Mouse (Mus musculus) layer of hippocampus, adult 11-12 months (tissue): Measurements from ENCODE around the gene Srbd1.

Experiments
- DNase-seq: peaks from one replicate; pipeline ENCODE4 v3.0.0; 2022; ENCODE audit warnings: low spot score

Gene Srbd1

DNA sequence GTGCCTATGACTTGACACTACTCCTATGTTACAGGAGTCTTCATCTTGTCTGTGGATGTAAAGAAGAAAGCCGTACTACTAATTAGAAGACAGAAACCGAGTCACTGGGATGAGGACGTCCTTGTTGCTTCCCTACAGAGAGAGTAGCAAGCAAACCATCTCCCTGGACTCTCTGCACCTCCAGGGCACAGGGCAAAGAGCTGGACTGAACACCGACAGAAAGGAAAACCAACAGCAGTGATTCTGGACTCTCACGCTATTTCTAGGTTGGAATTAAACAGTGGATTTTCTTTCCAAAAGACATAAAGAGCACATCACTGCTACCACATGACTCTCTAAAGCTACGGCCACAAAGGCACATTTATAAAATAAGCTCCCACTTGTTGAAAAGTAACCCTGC, 110.3 kb downstream of the Srbd1 start:
- no peak for DNase-seq

DNA sequence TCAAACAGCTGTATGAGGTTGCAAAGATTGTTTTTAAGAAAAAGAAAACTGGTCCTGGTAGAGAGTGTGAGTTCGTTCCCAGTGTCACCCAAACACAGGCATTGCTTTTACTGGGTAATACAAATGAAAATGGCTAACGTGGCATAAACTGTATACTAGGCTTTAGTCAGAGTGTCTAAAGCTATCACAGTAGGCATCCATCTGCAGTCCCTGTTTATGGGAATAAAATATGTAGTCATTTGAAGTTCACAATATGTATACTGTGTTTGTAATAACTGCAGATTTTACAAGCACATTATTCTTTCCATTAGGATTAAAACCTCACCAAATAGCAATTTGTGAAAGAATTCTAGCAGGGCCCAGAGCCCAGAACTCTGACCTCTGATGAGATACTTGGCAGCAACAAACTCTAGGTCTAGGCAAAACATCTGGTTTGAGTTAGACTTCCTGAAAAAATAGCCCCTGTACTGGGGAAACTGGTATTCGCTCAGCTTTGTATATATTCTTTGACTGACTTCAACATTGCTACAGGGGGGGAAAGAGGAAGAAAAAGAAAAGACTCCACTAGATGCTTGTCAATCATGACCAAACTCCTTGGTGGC, 112.8 kb downstream of the Srbd1 start:
- no peak for DNase-seq

DNA sequence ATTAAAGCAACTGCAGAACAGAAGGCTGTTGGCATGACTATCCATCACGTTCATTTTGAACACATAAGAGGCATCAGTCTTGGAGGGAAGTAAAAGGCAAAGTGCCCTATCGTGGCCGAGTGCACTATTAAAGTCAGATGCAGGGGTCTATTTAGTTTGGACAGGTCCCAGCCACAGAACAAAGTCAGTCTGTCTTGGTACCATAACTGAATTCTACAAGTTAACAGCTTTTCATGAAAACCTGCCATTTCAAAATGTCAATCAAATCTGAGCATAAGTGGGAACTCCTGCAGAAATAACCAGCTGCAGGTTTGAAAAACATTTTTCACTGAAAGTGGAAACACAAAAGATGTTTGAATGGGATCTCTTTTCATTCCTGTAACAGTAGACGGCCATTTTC, 115.0 kb downstream of the Srbd1 start:
- DNase-seq = no peak

DNA sequence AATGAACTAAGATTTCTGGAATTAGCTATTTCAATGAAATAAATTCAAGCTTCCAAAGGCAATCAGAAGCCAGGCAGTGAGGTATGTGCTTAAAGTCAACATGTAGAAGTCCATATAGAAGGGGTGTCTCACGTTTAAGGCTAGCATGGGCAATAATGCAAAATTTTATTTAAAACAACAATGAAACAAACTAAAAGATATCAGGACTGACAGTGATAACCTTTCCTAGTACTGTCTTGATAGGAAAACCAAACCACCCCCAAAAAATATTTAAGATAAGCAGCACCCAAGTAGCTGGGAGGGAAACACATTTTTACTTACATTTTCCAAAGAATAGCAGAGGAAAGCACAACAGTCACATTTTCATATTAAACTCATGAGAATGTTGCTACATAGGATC, 115.8 kb downstream of the Srbd1 start:
- no peak for DNase-seq

DNA sequence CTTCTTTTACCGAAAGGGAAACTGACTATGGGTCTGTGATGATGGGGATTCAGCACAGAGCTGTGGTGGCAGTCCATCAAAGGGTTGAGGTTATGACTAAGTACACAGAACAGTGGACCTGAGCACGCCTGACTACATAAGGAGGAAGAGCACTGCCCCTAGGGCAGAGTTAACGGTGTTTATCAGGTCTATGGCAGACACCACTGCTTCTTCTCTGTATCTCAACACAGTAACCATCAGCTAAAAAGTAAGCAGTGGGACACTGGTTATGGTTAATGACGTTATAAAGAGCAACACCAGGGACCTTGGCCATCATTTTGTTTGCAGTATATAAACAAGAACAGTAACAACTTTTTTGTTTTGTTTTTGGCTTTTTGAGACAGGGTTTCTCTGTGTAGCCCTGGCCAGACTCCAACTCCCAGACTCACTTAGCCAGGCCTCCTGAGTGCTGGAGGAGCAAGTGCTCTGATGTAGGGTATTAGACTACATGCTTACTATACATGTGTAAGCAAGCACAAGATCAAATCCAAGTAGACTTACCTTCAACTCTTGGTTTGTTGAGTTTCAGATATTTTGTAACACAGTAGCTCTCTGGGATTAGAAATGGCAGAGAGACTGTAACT, 117.3 kb downstream of the Srbd1 start:
- DNase-seq = no peak

DNA sequence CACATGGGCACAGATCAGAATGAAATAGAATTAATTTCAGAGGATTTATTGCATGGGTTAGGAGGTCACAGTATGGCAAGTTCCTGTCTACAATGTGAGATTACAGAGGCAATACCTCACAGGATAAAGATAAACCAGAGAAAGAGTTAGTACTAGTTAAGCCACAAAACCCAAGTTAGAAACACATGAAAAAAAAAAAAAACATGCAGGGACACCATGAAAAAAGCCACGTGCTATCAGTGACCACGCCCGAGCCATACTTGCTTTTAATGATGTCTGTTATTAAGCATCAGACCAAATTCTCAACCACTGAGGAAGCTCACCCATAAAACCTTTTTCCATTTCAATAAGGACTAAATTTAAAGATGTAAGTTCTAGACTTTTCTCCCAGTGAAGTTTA, 120.4 kb downstream of the Srbd1 start:
- DNase-seq = no peak

DNA sequence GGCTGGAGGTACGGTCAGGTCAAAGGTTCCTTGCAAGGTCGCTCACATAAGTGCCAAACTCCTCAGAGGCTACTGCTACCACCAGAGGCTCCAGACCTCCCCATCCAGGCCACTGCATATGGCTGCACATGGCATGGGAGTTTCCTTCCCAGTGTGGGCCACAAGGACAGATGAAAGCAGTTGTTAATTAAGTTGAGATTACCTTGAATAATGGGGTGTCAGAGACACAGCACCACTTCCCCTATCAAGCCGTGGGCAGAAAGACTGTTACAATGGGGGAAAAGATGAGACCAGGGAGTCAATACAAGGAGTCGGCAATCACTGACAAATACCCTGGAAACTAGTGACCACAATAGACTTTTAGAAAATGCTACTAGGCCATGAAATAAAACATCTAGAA, 122.6 kb downstream of the Srbd1 start:
- DNase-seq = no peak

DNA sequence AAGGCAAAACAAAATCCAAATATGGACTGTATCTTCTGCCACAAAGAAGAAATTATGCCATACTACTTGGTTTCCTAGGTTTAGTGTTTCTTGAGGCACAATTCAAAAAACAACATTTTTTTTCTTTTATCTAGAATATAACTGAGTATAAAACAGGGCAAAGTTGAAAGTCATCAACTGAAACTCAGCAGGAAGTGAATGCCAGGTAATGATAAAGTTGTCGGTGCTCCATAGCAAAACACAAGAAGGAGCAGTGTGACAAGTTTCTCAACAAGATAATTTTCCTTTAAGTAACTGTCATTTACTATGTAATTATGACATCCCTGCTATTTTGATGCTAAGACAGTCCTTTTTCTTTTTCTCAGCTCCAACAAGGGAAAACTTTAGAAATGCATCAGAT, 123.2 kb downstream of the Srbd1 start:
- DNase-seq = no peak

DNA sequence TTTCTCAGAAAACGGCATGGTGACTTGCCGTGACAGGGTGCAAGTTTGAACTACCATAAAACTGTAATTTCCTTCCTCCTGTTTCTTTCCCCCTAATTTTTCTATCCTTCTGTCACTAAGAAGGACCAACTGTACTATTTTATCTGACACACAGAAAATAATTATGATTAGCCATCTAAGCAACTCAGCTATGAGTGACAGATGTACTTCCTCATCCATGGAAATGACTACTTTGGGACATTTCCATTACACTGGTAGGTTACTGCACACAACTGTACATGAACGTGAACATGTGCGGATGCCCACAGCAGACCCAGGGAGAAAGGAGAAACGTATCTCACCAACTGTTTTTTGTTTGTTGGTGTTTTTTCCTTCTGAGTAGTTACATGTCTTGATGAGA, 123.7 kb downstream of the Srbd1 start:
- DNase-seq = no peak

DNA sequence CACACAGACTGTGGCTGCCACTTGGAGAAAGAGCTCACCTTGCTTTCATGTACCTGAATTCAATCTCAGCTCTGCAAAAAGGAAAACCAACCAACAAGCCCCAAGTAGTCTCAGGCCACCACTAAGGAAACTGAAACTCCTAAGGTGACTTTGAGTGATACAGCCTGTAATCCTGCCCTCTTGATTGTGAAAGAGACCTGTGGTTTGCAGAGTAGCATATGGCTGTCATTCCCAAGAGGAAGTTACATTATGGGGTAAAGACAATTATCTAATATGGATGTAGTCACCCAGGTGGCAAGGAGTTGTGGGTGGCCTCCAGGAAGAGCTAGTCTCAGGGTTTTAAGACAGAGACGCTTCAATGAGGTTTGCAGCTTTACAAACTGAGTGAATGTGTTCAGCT, 125.2 kb downstream of the Srbd1 start:
- DNase-seq = no peak

DNA sequence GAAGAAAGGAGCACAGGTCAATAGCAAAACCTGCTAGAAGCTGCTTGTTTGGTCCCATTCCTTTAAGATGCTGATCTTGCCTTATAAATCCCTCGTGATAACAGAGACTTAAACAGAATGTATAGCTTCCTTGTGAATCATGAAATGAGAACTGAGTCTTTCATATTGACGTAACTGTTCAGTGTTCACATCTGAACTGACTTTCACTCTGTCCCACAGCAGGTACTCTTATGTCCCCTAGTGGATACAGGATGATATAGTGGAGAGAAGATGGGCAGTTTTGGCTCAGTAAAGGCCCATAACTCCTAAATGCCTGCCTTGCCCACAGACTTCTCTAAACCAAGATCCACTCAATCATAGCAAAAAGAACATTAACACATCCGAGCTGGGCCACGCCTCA, 130.7 kb downstream of the Srbd1 start:
- DNase-seq = no peak

DNA sequence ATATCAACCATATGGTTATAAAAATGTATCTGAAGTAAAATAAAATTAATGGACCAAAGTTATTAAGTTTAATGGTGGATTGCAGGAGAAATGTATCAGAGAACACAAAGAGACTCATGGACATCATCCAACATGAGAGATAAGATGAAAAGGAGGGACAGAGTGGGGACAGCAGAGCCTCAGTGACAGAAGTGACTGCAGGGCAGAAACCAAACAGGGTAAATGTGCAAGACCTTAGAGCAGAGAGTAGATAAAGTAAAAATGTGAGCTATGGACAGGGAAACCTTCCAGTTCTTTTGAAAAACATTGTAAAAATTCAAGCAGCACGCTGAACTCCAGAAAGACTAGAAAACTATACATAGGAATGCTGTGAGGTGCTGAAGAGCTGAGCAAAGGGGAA, 132.4 kb downstream of the Srbd1 start:
- no peak for DNase-seq

DNA sequence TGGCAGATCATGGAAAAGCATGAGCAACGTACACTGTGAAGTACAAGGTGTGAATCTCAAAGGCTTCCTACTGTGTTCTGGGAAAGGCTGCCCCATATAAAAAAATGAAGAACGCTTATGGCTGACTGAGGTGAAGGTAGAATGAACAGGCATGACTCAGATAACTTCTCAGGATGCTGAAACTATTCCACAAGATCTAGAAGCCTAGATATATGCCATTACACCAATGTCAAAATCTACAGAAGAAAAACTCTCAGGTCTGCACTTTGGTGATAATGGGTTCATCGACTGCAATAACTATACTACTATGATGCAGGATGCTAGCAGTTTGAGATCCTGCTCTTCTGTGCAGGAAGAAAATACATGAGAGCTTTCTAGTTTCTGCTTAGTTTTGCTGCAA, 133.1 kb downstream of the Srbd1 start:
- DNase-seq = no peak

DNA sequence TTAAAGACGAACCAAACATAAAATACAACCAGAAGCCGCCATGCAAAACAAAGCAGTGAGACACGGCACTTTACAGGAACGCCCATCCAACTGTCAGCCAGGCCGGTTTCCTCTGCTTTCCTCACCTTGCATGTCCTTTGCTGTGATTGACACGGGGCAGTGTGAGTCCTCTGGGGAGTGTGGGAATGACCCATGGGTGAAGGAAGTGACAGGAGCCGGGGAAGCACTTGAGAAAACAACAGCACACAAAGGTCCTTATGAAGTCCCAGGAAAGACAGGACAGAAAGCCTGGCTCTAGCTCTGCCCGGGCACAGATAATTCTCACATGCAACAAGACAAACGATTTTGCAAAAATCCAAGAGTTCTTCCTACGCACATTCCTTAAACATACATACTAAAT, 136.6 kb downstream of the Srbd1 start:
- no peak for DNase-seq

DNA sequence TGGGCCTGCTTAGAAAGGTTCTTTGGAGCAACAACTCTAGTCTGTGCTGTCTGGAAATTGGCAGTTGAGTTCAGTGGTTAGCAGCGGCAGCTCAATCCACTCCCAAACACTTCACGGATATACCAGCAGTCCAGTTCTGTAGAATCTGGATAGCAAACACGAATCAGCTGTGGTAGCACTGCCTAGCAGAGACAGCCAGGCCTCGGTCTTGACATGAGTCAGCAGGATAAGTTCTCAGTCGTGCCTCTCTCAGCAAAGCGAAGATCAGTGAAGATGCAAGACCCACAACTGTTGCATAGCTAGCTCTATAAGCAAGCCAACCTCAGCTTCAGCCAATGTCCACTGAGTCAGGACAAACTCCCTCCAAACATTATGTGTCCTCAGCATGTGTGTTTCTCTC, 142.9 kb downstream of the Srbd1 start:
- DNase-seq = no peak

DNA sequence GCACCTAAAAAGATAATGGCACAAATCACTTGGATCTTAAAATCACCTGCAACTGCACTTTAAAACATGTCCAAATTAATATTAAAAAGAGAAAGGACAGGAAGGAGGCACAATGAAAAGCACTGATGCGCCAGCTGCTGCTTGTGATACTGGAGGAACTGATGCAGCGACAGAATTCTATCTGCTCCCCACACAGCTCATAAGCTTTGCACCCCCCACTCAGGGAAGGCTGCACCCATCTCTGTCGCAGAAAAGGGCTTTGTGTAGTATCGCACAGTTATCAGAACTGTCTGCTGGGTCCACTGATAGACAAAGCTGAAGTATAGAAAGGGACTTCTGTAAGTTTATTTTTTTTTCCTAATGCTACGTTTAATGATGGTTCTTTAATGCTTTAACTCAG, 143.3 kb downstream of the Srbd1 start:
- no peak for DNase-seq

DNA sequence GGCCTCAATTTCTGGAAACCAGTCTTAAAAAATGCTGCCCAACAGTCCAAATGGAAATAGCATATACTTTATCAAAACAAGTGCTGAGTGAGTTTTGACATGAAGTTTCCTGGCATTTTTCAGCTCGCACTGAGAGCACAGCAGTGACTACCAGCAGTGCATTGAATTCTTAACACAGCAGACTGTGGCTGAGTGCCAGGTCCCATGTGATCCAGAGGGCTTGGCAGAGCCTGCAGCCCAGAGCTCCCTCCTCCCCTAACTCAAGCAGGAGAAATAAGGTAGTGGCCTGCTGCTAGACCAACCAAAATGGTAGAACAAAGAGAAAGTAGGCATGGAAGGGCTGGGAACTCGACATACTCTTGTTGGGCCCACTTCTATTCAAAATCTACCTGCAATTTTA, 149.2 kb downstream of the Srbd1 start:
- peak; percentile 73 for DNase-seq

DNA sequence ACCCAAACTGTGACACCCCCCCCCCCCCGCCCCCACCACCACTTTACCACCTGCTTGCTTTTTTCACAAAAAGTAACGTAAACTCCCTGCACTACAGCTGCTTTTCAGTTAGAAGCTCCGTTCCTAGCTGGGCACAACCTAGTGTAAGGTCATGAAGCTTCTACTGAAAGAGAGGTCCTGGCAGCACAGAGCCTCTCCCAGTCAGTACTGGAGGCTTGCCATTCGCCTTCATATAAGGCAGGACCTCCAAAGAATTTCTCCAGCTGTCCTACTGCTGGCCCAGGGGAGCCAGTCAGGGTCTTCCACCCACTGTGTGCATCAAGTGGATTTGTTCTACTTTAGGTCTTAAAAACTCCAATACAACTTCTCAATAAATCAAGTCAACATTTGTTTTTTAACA, 149.9 kb downstream of the Srbd1 start:
- no peak for DNase-seq

DNA sequence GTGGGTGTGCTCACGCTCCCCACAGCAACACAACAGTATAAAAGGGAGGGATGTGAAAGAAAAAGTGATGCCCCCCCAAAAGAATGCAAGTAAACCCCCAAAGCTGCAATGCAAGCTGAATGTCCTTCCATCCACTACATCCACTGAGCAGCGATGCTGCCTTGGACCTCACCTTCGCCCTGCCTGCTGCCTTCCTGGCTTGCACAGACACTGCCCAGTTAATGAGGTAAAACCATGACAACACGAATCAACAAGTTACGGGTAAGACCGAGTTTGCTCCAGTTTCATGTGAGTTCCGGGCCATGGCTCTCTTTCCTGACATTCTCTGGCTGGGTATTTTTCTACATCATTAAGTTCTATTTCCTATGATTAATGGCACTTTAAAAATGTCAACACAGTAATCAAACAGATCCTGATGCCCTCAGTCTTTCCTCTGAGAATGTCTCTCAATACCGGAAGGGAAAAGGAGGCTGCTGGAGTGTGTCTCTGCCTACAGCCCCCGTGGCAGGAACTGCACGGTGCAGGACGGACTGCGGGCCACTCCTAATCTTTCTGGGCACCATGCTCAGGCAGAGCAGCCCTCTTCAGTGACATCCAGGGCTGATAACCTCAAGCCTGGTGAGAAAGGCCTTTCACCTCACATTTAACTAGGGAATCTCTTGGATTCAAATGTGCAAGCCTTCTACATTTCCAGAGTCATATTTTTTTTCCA, 155.8 kb downstream of the Srbd1 start:
- no peak for DNase-seq

DNA sequence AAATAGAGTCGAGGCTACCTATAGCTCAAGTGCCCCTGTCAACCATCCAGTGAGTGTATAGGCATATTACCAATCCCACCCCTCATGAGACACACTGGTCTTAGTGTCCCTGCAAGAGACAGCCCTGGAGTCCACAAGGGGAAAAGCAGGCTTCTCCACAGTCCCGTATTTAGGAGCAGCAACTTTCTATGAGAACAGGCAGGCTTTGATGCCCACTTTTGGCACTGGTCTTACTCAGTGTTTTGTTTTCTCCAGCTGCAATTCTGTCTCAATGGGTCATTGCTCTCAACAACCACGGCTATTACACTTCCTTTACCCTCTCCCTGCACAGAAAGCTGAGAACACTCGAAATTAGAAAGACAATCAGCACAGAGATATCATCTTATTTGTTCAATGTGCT, 157.4 kb downstream of the Srbd1 start:
- peak; percentile 8 for DNase-seq

DNA sequence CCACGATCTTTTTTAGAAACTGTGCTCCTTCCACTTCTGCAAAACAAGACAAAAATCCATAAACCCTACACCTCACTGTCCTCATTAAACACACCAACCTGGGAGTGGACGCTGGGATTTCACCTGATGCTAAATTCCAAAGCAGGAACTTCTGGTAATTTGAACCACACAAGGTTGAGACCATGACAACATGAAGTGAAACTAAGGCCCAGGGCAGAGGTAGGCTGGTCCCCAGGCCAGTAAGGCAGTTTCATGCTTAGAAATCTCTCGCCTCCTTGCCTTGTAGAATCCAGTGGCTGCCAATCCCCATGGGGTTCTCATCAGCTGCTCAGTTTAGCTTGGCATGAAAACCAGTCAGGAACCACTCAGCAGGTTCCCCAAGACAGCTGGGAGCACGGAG, 158.4 kb downstream of the Srbd1 start:
- no peak for DNase-seq

DNA sequence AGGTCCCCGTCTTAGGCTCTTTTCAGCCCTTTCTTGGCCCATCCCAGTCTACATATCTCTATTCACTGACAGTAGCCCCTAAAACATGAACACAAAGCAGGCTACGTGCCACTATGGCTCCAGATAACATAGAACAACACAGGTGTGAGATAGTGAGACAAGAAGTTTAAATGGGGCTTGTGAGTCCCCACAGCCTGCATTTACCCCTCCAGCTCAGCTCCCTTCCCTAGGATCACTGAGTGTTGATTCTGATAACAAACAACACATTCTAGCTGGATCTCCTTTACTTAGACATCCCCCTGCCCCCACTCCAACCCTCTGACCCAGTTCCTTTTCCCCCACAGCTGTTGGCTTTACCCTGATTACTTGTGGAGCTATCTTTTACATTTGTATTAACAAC, 158.8 kb downstream of the Srbd1 start:
- DNase-seq = no peak

DNA sequence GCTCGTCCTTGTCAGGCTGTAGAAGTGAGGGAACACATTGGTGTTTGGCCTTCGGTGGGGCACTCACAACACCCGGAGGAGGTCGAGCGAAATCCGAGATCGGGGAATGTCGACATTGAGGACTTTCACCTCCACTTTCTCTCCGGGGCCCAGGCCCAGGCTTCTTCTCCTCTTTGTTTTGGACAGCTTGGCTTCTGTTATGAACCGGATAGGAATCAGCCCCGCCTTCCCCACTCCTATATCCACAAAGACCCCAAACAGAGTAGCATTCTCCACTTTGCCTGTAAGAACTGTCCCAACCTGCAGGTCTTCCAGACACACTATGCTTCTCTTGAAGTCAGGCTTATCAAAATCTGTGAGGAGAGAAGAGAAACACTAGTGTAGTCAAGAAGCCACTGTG, 159.8 kb downstream of the Srbd1 start:
- DNase-seq = no peak

DNA sequence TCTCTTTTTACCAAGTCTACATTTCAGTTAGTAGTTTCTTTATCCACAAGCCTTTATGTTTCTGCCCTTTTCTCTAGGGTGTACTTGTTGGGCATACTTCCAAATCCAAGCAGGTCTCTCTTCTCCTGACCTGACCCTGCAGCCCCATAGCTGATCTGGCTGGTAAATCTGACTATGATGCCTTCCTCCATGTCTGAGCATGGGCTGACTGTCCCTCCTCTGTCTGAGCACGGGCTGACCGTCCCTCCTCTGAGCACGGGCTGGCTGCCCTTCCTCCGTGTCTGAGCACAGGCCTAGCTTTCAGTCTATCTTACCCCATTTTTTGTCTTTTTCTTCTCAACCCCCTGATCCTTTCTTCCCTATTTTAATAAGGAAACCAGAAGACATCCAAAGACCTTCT, 162.7 kb downstream of the Srbd1 start:
- no peak for DNase-seq
